Mouse (Mus musculus) neural tube, embryonic 12.5 days (tissue): ENCODE measurements at regions not wholly inside any gene's neighbourhood (a gene's known extent, or its start where the extent isn't known, plus 50 kb on each side); places are given as distances from the start of the nearest gene placed in this dataset.

Experiments
- ATAC-seq: fragments of 200-750 bp; cut with Nextera tagmentation; 2 replicates; pipeline ENCODE4 v1.8.0; 2017; ENCODE audit warnings: low read depth, mild to moderate bottlenecking, moderate TSS enrichment, moderate library complexity; ENCODE audit not compliant: low FRiP score
- H3K27ac ChIP-seq: fragments of 300-500 bp; sonication (generic); 2 replicates; pipeline ENCODE4 v1.5.1; 2016
- H3K27me3 ChIP-seq: fragments of 300-500 bp; sonication (generic); replicated peaks from 2 replicates; pipeline ENCODE4 v1.6.1; 2016; ENCODE audit warnings: mild to moderate bottlenecking
- H3K36me3 ChIP-seq: fragments of 300-500 bp; sonication (generic); 2 replicates; pipeline ENCODE4 v1.6.1; 2016; ENCODE audit warnings: mild to moderate bottlenecking
- H3K4me1 ChIP-seq: fragments of 300-500 bp; sonication (generic); 2 replicates; pipeline ENCODE4 v1.6.1; 2016
- H3K4me2 ChIP-seq: fragments of 300-500 bp; sonication (generic); replicated peaks from 2 replicates; pipeline ENCODE4 v1.6.1; 2016; ENCODE audit warnings: mild to moderate bottlenecking
- H3K4me3 ChIP-seq: fragments of 300-500 bp; sonication (generic); 2 replicates; pipeline ENCODE4 v1.5.1; 2016
- H3K9ac ChIP-seq: fragments of 300-500 bp; sonication (generic); 2 replicates; pipeline ENCODE4 v1.6.1; 2016; ENCODE audit warnings: mild to moderate bottlenecking
- H3K9me3 ChIP-seq: fragments of 300-500 bp; sonication (generic); 2 replicates; pipeline ENCODE4 v1.6.1; 2016; ENCODE audit warnings: mild to moderate bottlenecking
- WGBS: fragments of 180-500 bp; shearing (Covaris S2); methylation state at CpG from one replicate; pipeline ENCODE4 v1.1.7; 2016; 5-methylcytosine and 5-hydroxymethylcytosine counted together

GRCm38 (mm10) chr9:26667835-26668234 lies 65.7 kb upstream of the B3gat1 start:
- no peak overlapping the region for H3K4me3 ChIP-seq
- no peak overlapping the region for H3K9ac ChIP-seq
- H3K9me3 ChIP-seq: no peaks in the 10 kb centered on the region
- H3K27ac ChIP-seq: no peak overlapping the region
- no peak for ATAC-seq
- H3K4me2 ChIP-seq: no peak overlapping the region
- 81% methylated on average over 3 of the region's 3 CpGs for WGBS
- no peaks in the 10 kb centered on the region for H3K36me3 ChIP-seq
- no peaks in the 10 kb centered on the region for H3K27me3 ChIP-seq
- no peaks in the 10 kb centered on the region for H3K4me1 ChIP-seq

- Histone ChIP-seq H3K4me2 (no peak overlapping the region), H3K36me3 (no peaks in the 10 kb centered on the region), H3K9ac (no peak overlapping the region), H3K4me1 (no peaks in the 10 kb centered on the region), H3K4me3 (no peak overlapping the region), H3K27me3 (no peaks in the 10 kb centered on the region), H3K9me3 (no peaks in the 10 kb centered on the region), H3K27ac (no peak overlapping the region)
- no peak for ATAC-seq
- whole genome bisulfite sequencing: 82% methylated on average over 2 of the region's 2 CpGs
These were observed 59.3 kb upstream of the B3gat1 start for GRCm38 (mm10) chr9:26674059-26674757.

DNA sequence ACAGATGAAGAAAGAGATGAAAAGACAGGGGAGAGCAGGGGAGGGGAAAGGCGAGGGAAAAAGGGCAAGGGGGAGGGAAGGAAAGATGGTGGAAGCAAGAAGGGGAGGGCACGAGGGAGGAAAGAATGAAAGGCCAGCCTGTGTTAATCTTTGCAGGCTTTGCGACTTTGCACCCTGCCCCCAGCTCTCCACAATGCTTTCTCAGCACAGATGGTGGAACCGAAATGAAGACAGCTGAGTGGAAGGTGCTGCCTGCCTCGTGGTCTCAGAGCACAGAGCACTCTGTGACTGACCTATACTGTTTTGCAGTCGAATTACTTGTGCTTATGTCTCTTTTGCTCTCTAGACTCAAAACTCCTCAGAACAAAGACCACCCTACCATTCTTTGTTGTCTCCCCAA lies 55.2 kb upstream of the B3gat1 start:
- no peaks in the 10 kb centered on the region for H3K9me3 ChIP-seq
- no peak overlapping the region for H3K4me3 ChIP-seq
- 26% methylated on average over 6 of the region's 6 CpGs for WGBS
- no peaks in the 10 kb centered on the region for H3K4me1 ChIP-seq
- H3K27me3 ChIP-seq: no peaks in the 10 kb centered on the region
- H3K27ac ChIP-seq: no peak overlapping the region
- no peak overlapping the region for H3K4me2 ChIP-seq
- no peaks in the 10 kb centered on the region for H3K36me3 ChIP-seq
- no peak overlapping the region for H3K9ac ChIP-seq
- ATAC-seq: no peak

GRCm38 (mm10) chr9:26681516-26681915 lies 52.0 kb upstream of the B3gat1 start:
- no peaks in the 10 kb centered on the region for H3K4me1 ChIP-seq
- 83% methylated on average over 1 of the region's 1 CpGs for WGBS
- no peaks in the 10 kb centered on the region for H3K27me3 ChIP-seq
- no peak overlapping the region for H3K4me2 ChIP-seq
- ATAC-seq: no peak
- H3K9ac ChIP-seq: no peak overlapping the region
- H3K4me3 ChIP-seq: no peak overlapping the region
- no peak overlapping the region for H3K27ac ChIP-seq
- H3K9me3 ChIP-seq: no peaks in the 10 kb centered on the region
- no peaks in the 10 kb centered on the region for H3K36me3 ChIP-seq
